ENCODE assay signal across 10 mouse cellular contexts in the genomic region with DNA sequence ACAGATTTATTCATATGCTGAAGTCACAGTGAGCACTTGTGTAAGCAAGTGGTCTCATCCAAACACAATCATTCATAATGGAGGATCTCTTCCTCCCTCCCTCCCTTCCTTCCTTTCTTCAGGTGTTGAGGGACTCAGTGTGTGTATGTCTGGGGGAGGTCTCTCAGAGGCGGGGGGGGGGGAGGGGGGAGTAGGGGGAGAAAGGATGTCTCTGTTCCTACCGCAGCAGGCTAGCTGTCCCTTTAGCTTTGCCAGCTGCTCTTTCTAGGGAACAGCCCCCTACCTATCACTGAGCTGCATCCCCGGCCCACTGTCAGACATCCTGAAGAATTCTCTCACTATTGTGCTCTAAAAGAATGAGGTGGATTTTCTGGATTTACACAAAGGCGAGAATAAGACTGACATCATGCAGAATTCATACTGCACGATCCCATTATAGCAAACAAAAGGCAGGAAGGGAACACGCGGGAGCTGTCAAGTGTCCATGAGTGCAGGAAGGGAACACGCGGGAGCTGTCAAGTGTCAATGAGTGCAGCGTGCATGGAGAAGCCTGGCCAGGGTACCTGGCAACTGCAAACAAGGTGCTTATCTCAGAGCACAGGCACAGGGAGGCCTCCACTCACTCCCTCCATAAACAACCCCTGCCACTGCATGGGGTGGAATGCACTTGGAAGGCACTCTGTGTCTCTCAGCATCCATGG.
DNase-seq lines count a peak whose midpoint lies in the region; ATAC-seq lines count a peak whose summit lies in the region.
"Had no signal": no experiment of that assay in that cellular context is flagged by ENCODE, and none has a peak within 500 bp of the region (broad histone marks: within the 10 kb centered on the region; RNA-seq: fewer than 3 reads in every experiment).

No protein-coding gene starts in this region.

- no peaks in the 10 kb centered on the region for H3K9me3 ChIP-seq in megakaryocyte, embryonic 14.5 days
- no peaks in the 10 kb centered on the region for H3K9me3 ChIP-seq in forebrain, embryonic 14.5 days (replicated peaks; ENCODE audit: control insufficient read depth, low read length)
- H3K9me3 ChIP-seq in liver, embryonic 13.5 days (replicated peaks): no peaks in the 10 kb centered on the region
- H3K9me3 ChIP-seq in midbrain, embryonic 16.5 days (replicated peaks; ENCODE audit: control insufficient read depth, low read length, poor library complexity, severe bottlenecking): no peaks in the 10 kb centered on the region
- H3K9me3 ChIP-seq: limb, embryonic 15.5 days had no signal

- H3K4me3 ChIP-seq in megakaryocyte, embryonic 14.5 days (replicated peaks): peak overlapping the region; percentile 85
- H3K4me3 ChIP-seq in forebrain, embryonic 14.5 days (ENCODE audit: low read depth, low read length): no peak overlapping the region
- H3K4me3 ChIP-seq in liver, embryonic 13.5 days (replicated peaks): peak overlapping the region; percentile 54
- H3K4me3 ChIP-seq in midbrain, embryonic 16.5 days (ENCODE audit: low read depth, low read length): no peak overlapping the region
- H3K4me3 ChIP-seq: limb, embryonic 15.5 days had no signal

- peaks cover 93% of the 10 kb centered on the region for H3K36me3 ChIP-seq in megakaryocyte, embryonic 14.5 days (replicated peaks; ENCODE audit: low read length)
- no peaks in the 10 kb centered on the region for H3K36me3 ChIP-seq in forebrain, embryonic 14.5 days (ENCODE audit: control insufficient read depth, insufficient read depth, low read length)
- 0 out of 2 replicates have a peak, but pooled peaks cover 2% of the 10 kb centered on the region for H3K36me3 ChIP-seq in liver, embryonic 13.5 days
- no peaks in the 10 kb centered on the region for H3K36me3 ChIP-seq in midbrain, embryonic 16.5 days (ENCODE audit: control insufficient read depth, insufficient read depth, low read length)

- intact Hi-C loops in left cerebral cortex, postnatal 25 days (cut with DNase I): loop anchor here (5.0 kb wide), 1 partner anchor 48 kb away; no protein-coding TSS in a partner anchor
- intact Hi-C loops in left cerebral cortex, postnatal 36 days (cut with DNase I): loop anchor here (5.0 kb wide), 1 partner anchor 48 kb away; no protein-coding TSS in a partner anchor

- 30% methylated on average over 9 of the region's 10 CpGs for WGBS in forebrain, embryonic 14.5 days
- WGBS in liver, embryonic 13.5 days (ENCODE audit: insufficient replicate concordance): 36% methylated on average over 10 of the region's 10 CpGs
- 25% methylated on average over 9 of the region's 10 CpGs for WGBS in midbrain, embryonic 16.5 days

- no peak overlapping the region for H3K9ac ChIP-seq in forebrain, embryonic 14.5 days (ENCODE audit: low read length)
- peak overlapping the region; percentile 78 for H3K9ac ChIP-seq in liver, embryonic 13.5 days
- peak overlapping the region; percentile 45 for H3K9ac ChIP-seq in midbrain, embryonic 16.5 days (ENCODE audit: low read depth, low read length)
- H3K9ac ChIP-seq: limb, embryonic 15.5 days had no signal

- H3K27ac ChIP-seq in forebrain, embryonic 14.5 days (ENCODE audit: low read depth, low read length): peak overlapping the region; percentile 65; the same call in 1 of the 2 replicates
- H3K27ac ChIP-seq in liver, embryonic 13.5 days: peak overlapping the region; percentile 98
- peak overlapping the region; percentile 78 for H3K27ac ChIP-seq in midbrain, embryonic 16.5 days (ENCODE audit: low read length)
- H3K27ac ChIP-seq: limb, embryonic 15.5 days had no signal

- no peak for ATAC-seq in megakaryocyte, adult 5-6 weeks (ENCODE audit: poor library complexity, severe bottlenecking)
- peak; percentile 29; the same call in 1 of the 2 replicates for ATAC-seq in forebrain, embryonic 14.5 days
- peak; percentile 77 for ATAC-seq in liver, embryonic 13.5 days (ENCODE audit: low read depth)
- ATAC-seq in midbrain, embryonic 16.5 days: peak; percentile 55

- no peak overlapping the region for H3K4me2 ChIP-seq in forebrain, embryonic 14.5 days (ENCODE audit: low read length)
- peak overlapping the region; percentile 68 for H3K4me2 ChIP-seq in liver, embryonic 13.5 days
- no peak overlapping the region for H3K4me2 ChIP-seq in midbrain, embryonic 16.5 days (ENCODE audit: low read length)
- H3K4me2 ChIP-seq: limb, embryonic 15.5 days had no signal

- H3K27me3 ChIP-seq in megakaryocyte, embryonic 14.5 days (replicated peaks): no peaks in the 10 kb centered on the region
- no peaks in the 10 kb centered on the region for H3K27me3 ChIP-seq in forebrain, embryonic 14.5 days (replicated peaks; ENCODE audit: control insufficient read depth, insufficient read depth, low read length)
- no peaks in the 10 kb centered on the region for H3K27me3 ChIP-seq in liver, embryonic 13.5 days
- no peaks in the 10 kb centered on the region for H3K27me3 ChIP-seq in midbrain, embryonic 16.5 days (ENCODE audit: control insufficient read depth, insufficient read depth, low read depth, low read length)
- H3K27me3 ChIP-seq: limb, embryonic 15.5 days had no signal

- H3K4me1 ChIP-seq in megakaryocyte, embryonic 14.5 days: peaks cover 99% of the 10 kb centered on the region
- 0 out of 2 replicates have a peak, but pooled peaks cover 2% of the 10 kb centered on the region for H3K4me1 ChIP-seq in forebrain, embryonic 14.5 days (ENCODE audit: control insufficient read depth, insufficient read depth, low read length)
- H3K4me1 ChIP-seq in liver, embryonic 13.5 days (replicated peaks): peaks cover 98% of the 10 kb centered on the region
- H3K4me1 ChIP-seq in midbrain, embryonic 16.5 days (ENCODE audit: control insufficient read depth, insufficient read depth, low read length): peaks cover 12% of the 10 kb centered on the region

- peak; percentile 50 for DNase-seq in forebrain, embryonic 14.5 days (ENCODE audit: low spot score)
- peak; percentile 77 for DNase-seq in liver, embryonic 13.5 days
- no peak for DNase-seq in left cerebral cortex, postnatal 25 days (ENCODE audit: low spot score in 2 of 2)
- no peak for DNase-seq in left cerebral cortex, postnatal 36 days (ENCODE audit: low spot score in 2 of 2)
- no peak for DNase-seq in layer of hippocampus, postnatal 25 days (ENCODE audit: extremely low spot score in 1 of 2, low spot score in 1 of 2)
- DNase-seq: thymus, postnatal 25 days had no signal

Comparison
In these comparisons a context has a peak if more than half of its experiments do, and no peak if none do; other contexts are left out.
1. H3K4me3 ChIP-seq: peak in megakaryocyte, embryonic 14.5 days (single experiment) and liver, embryonic 13.5 days (single experiment); none in forebrain, embryonic 14.5 days (single experiment) and midbrain, embryonic 16.5 days (single experiment).
2. DNase-seq: peak in forebrain, embryonic 14.5 days (single experiment) and liver, embryonic 13.5 days (single experiment); none in left cerebral cortex, postnatal 25 days (0 of 2), left cerebral cortex, postnatal 36 days (0 of 2) and layer of hippocampus, postnatal 25 days (0 of 2).
3. Peak in every context shown above with its lines, with median percentiles within 50 percentile points of each other: H3K27ac ChIP-seq.